Mouse (Mus musculus): ENCODE measurements around the gene Sqstm1. TPM values are rescaled to one million over a fixed set of nuclear protein-coding genes. Genes with fewer than 3 reads are reported as not detected.
A peak's percentile ranks its signal among the peaks of the same experiment; 100 is the strongest.

Gene Sqstm1
- polyA plus RNA-seq, 1 experiment = 332 TPM

DNA sequence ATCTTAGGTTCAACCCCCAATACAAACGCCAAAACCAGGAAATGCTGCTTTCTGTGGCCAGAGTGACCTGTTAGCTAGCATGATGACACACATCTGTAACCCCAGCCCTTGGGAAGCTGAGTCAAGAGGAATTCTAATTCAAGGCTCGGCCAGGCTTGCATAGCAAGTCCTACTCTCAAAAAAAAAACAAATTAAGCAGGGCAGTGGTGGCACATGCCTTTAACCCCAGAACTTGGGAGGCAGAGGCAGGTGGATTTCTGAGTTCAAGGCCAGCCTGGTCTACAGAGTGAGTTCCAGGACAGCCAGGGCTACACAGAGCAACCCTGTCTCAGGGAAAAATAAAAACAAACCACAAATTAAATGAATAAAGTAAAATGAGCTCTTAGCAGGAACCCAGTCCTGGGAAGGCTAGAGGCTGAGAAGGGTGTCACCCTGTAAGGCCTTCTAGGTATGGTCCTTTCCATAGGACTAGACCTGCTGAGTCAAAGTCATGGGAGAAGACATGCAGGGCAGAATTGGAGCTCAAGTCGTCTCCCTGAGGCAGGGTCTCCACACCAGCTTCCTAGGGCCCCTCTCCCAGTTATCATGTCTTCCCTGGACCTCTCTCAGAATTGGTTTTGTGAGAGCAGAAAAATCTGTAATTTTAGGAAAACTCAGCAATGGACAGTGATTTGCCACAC is 1.6 kb upstream of the Sqstm1 start:
- Histone ChIP-seq H3K4me3 (ENCODE audit: insufficient read depth, low read length) (no peak overlapping the region), H3K4me1 (ENCODE audit: control insufficient read depth, insufficient read depth, low read length) (peaks cover 18% of the 10 kb centered on the region), H3K27ac (ENCODE audit: insufficient read depth, low read length) (peak overlapping the region; percentile 80)
- no peak for TF ChIP-seq CTCF (IDR thresholded peaks at IDR 0.05; ENCODE audit: borderline replicate concordance, insufficient read depth, low read length)
- no peak for TF ChIP-seq POLR2A (IDR thresholded peaks at IDR 0.05; ENCODE audit: low read depth, low read length)

DNA sequence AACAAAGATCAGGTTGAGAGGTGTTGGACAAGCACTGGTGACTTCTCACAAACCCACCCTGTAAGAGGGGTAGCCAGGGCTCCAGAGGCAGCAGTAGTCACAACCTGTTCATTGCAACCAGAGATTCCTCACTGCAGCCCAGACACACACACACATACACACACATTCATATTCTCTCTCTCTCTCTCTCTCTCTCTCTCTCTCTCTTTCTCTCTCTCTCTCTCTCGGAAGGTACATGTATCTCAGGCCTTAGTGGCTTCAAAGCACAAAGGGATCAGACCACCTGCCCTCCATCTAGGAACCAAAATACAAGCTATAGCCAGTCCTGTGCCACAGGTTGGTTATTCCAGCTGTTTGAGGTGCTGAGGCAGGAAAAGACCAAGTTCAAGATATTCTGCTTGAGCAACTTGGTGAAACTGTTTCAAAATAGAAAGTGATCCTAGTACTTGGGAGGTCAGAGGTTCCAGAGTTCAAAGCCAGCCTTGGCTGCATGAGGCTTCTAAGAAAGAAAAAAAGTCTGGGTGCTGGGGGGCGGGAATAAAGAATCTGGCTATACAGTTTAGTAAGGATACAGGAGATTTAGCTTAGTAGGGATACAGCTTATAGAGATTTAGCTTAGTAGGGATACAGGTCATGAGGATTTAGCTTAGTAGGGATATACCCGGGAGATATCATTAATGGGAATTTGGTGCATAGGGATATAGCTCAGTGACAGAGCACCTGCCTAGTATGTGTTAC is 864 bp upstream of the Sqstm1 start:
- Histone ChIP-seq H3K4me3 (ENCODE audit: insufficient read depth, low read length) (0 out of 2 replicates have a peak overlapping the region, but pooled peaks have one; percentile 85), H3K27ac (ENCODE audit: insufficient read depth, low read length) (peak overlapping the region; percentile 80), H3K4me1 (ENCODE audit: control insufficient read depth, insufficient read depth, low read length) (peaks cover 18% of the 10 kb centered on the region)
- TF ChIP-seq POLR2A (IDR thresholded peaks at IDR 0.05; ENCODE audit: low read depth, low read length) (no peak), CTCF (IDR thresholded peaks at IDR 0.05; ENCODE audit: borderline replicate concordance, insufficient read depth, low read length) (no peak)

- peaks cover 18% of the 10 kb centered on the region for H3K4me1 ChIP-seq (ENCODE audit: control insufficient read depth, insufficient read depth, low read length)
- H3K27ac ChIP-seq (ENCODE audit: insufficient read depth, low read length) = peak overlapping the region; percentile 80
- H3K4me3 ChIP-seq (ENCODE audit: insufficient read depth, low read length) = peak overlapping the region; percentile 85
- TF ChIP-seq POLR2A (IDR thresholded peaks at IDR 0.05; ENCODE audit: low read depth, low read length) = peak; percentile 32; the same call in 1 of the 2 replicates
- TF ChIP-seq CTCF (IDR thresholded peaks at IDR 0.05; ENCODE audit: borderline replicate concordance, insufficient read depth, low read length) = no peak
Measured at GRCm38 (mm10) chr11:50210101-50210504, 524 bp downstream of the Sqstm1 start.

GRCm38 (mm10) chr11:50208039-50208438 is 2.6 kb downstream of the Sqstm1 start:
- H3K4me1 ChIP-seq (ENCODE audit: control insufficient read depth, insufficient read depth, low read length) = peaks cover 12% of the 10 kb centered on the region
- peak overlapping the region; percentile 47 for H3K4me3 ChIP-seq (ENCODE audit: insufficient read depth, low read length)
- H3K27ac ChIP-seq (ENCODE audit: insufficient read depth, low read length) = no peak overlapping the region
- TF ChIP-seq CTCF (IDR thresholded peaks at IDR 0.05; ENCODE audit: borderline replicate concordance, insufficient read depth, low read length) (no peak), POLR2A (IDR thresholded peaks at IDR 0.05; ENCODE audit: low read depth, low read length) (no peak)

DNA sequence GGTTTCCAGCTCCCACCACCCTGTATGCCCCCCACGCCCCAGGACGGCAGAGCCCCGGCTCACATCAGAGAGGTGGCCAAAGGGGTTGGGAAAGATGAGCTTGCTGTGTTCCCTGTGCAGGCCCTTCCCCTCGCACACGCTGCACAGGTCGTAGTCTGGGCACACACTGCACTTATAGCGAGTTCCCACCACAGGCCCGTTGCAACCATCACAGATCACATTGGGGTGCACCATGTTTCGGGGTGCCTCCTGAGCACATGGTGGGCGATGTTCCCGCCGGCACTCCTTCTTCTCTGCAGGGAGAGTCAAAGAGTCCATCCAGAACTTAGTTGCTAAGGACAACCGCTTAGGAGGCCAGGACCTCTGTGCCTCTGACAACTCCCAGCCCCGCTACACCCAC is 3.3 kb downstream of the Sqstm1 start:
- TF ChIP-seq POLR2A (IDR thresholded peaks at IDR 0.05; ENCODE audit: low read depth, low read length) (no peak), CTCF (IDR thresholded peaks at IDR 0.05; ENCODE audit: borderline replicate concordance, insufficient read depth, low read length) (no peak)
- Histone ChIP-seq H3K4me3 (ENCODE audit: insufficient read depth, low read length) (no peak overlapping the region), H3K4me1 (ENCODE audit: control insufficient read depth, insufficient read depth, low read length) (peaks cover 5% of the 10 kb centered on the region; the same call in 1 of the 2 replicates), H3K27ac (ENCODE audit: insufficient read depth, low read length) (no peak overlapping the region)

- H3K4me3 ChIP-seq (ENCODE audit: insufficient read depth, low read length) = no peak overlapping the region
- no peak overlapping the region for H3K27ac ChIP-seq (ENCODE audit: insufficient read depth, low read length)
- no peaks in the 10 kb centered on the region for H3K4me1 ChIP-seq (ENCODE audit: control insufficient read depth, insufficient read depth, low read length)
- TF ChIP-seq CTCF (IDR thresholded peaks at IDR 0.05; ENCODE audit: borderline replicate concordance, insufficient read depth, low read length) (no peak), POLR2A (IDR thresholded peaks at IDR 0.05; ENCODE audit: low read depth, low read length) (no peak)
Measured at GRCm38 (mm10) chr11:50206037-50206436, 4.6 kb downstream of the Sqstm1 start.

- H3K4me3 ChIP-seq (ENCODE audit: insufficient read depth, low read length) = no peak overlapping the region
- TF ChIP-seq POLR2A (IDR thresholded peaks at IDR 0.05; ENCODE audit: low read depth, low read length) = no peak
- TF ChIP-seq CTCF (IDR thresholded peaks at IDR 0.05; ENCODE audit: borderline replicate concordance, insufficient read depth, low read length) = no peak
- H3K4me1 ChIP-seq (ENCODE audit: control insufficient read depth, insufficient read depth, low read length) = no peaks in the 10 kb centered on the region
- H3K27ac ChIP-seq (ENCODE audit: insufficient read depth, low read length) = no peak overlapping the region
Measured at GRCm38 (mm10) chr11:50205434-50205833, 5.2 kb downstream of the Sqstm1 start.

DNA sequence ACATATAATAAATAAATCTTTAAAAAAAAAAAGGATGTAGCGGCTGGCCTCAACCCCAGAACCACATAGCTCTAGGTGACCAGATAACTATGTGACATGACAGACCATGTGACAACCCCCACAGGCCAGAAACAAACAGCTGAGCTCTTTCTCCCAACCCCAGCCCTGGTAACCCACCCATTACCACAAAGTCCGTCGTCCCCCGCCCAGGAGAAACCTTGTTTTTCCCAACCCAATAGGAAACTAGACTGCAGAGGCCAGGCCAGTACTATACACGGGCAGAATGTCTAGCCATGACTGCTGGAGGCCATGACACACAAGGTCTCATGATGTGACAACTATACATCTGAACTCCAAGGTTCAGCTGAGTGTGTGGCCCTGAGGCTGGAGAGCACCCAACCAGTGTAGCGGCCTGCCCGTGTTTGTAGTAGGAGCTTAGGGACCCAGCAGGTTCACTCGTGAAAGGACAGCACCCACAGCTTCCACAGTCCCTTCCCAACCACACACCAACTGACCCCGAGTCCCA is 7.3 kb downstream of the Sqstm1 start:
- no peaks in the 10 kb centered on the region for H3K4me1 ChIP-seq (ENCODE audit: control insufficient read depth, insufficient read depth, low read length)
- H3K27ac ChIP-seq (ENCODE audit: insufficient read depth, low read length) = no peak overlapping the region
- TF ChIP-seq CTCF (IDR thresholded peaks at IDR 0.05; ENCODE audit: borderline replicate concordance, insufficient read depth, low read length) (no peak), POLR2A (IDR thresholded peaks at IDR 0.05; ENCODE audit: low read depth, low read length) (no peak)
- H3K4me3 ChIP-seq (ENCODE audit: insufficient read depth, low read length) = no peak overlapping the region

DNA sequence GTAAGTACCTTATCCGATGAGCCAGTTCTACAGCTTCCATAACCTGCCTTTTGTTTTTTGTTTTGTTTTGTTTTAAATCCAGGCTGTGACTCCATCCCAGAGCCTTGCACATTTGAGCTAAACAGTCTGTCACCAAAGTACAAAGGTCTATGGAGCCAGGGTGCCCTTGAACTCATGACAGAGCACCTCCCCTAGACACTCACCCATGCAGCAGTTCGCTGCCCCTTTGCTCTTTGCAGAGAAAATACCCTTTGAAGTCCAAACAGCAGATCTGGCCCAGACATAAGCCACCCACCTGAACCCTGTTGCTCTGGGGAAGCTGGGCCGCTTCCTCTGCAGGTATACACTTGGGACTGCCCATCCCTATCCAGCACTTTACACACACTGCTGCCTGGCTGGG is 9.0 kb downstream of the Sqstm1 start:
- no peaks in the 10 kb centered on the region for H3K4me1 ChIP-seq (ENCODE audit: control insufficient read depth, insufficient read depth, low read length)
- no peak overlapping the region for H3K4me3 ChIP-seq (ENCODE audit: insufficient read depth, low read length)
- H3K27ac ChIP-seq (ENCODE audit: insufficient read depth, low read length) = no peak overlapping the region
- TF ChIP-seq POLR2A (IDR thresholded peaks at IDR 0.05; ENCODE audit: low read depth, low read length) (no peak), CTCF (IDR thresholded peaks at IDR 0.05; ENCODE audit: borderline replicate concordance, insufficient read depth, low read length) (no peak)

- H3K27ac ChIP-seq (ENCODE audit: insufficient read depth, low read length) = no peak overlapping the region
- H3K4me1 ChIP-seq (ENCODE audit: control insufficient read depth, insufficient read depth, low read length) = no peaks in the 10 kb centered on the region
- TF ChIP-seq POLR2A (IDR thresholded peaks at IDR 0.05; ENCODE audit: low read depth, low read length) (no peak), CTCF (IDR thresholded peaks at IDR 0.05; ENCODE audit: borderline replicate concordance, insufficient read depth, low read length) (no peak)
- H3K4me3 ChIP-seq (ENCODE audit: insufficient read depth, low read length) = no peak overlapping the region
Measured at GRCm38 (mm10) chr11:50200613-50201012, 10.0 kb downstream of the Sqstm1 start.
